Mouse (Mus musculus) neural tube, embryonic 12.5 days (tissue): ENCODE measurements around the gene Trio. TPM values are rescaled to one million over a fixed set of nuclear protein-coding genes. Genes with fewer than 3 reads are reported as not detected.

Experiments
- ATAC-seq: fragments of 200-750 bp; cut with Nextera tagmentation; 2 replicates; pipeline ENCODE4 v1.8.0; 2017; ENCODE audit warnings: low read depth, mild to moderate bottlenecking, moderate TSS enrichment, moderate library complexity; ENCODE audit not compliant: low FRiP score
- H3K27ac ChIP-seq: fragments of 300-500 bp; sonication (generic); 2 replicates; pipeline ENCODE4 v1.5.1; 2016
- H3K27me3 ChIP-seq: fragments of 300-500 bp; sonication (generic); replicated peaks from 2 replicates; pipeline ENCODE4 v1.6.1; 2016; ENCODE audit warnings: mild to moderate bottlenecking
- H3K36me3 ChIP-seq: fragments of 300-500 bp; sonication (generic); 2 replicates; pipeline ENCODE4 v1.6.1; 2016; ENCODE audit warnings: mild to moderate bottlenecking
- H3K4me1 ChIP-seq: fragments of 300-500 bp; sonication (generic); 2 replicates; pipeline ENCODE4 v1.6.1; 2016
- H3K4me2 ChIP-seq: fragments of 300-500 bp; sonication (generic); replicated peaks from 2 replicates; pipeline ENCODE4 v1.6.1; 2016; ENCODE audit warnings: mild to moderate bottlenecking
- H3K4me3 ChIP-seq: fragments of 300-500 bp; sonication (generic); 2 replicates; pipeline ENCODE4 v1.5.1; 2016
- H3K9ac ChIP-seq: fragments of 300-500 bp; sonication (generic); 2 replicates; pipeline ENCODE4 v1.6.1; 2016; ENCODE audit warnings: mild to moderate bottlenecking
- H3K9me3 ChIP-seq: fragments of 300-500 bp; sonication (generic); 2 replicates; pipeline ENCODE4 v1.6.1; 2016; ENCODE audit warnings: mild to moderate bottlenecking
- WGBS: fragments of 180-500 bp; shearing (Covaris S2); methylation state at CpG from one replicate; pipeline ENCODE4 v1.1.7; 2016; 5-methylcytosine and 5-hydroxymethylcytosine counted together
- polyA plus RNA-seq: library from polyadenylated mRNA; unstranded; fragments of >200 nt; fragmentation: Nextera tagmentation; extraction: Ambion mirVana; gene quantifications from 2 replicates; pipeline ENCODE4 v1.2.1, GENCODE M21; 2016

The Trio gene
- polyA plus RNA-seq, 1 experiment from 2014 or later = 38.1 TPM

DNA sequence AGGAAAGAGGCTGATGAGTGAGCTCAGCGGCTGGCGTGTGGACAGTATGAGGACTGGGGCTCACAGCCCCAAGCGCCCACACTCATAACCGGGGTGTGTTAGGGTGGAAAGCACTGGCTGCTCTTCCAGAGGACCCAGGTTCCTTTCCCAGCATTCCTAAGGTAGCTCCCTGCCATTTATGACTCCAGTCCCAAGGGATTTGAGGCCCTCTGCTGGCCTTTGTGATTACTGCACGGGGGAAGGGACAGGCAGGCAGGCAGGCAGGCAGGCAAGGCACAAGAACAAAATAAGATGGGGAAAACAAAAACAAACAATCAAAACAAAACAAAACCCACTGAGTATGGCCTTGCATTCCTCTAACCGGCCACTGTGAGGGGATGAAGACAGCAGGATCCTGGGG, 120.3 kb downstream of the Trio start:
- Histone ChIP-seq H3K9me3 (no peaks in the 10 kb centered on the region), H3K4me1 (peaks cover 10% of the 10 kb centered on the region), H3K9ac (no peak overlapping the region), H3K36me3 (peaks cover 17% of the 10 kb centered on the region), H3K4me3 (no peak overlapping the region), H3K27ac (no peak overlapping the region), H3K4me2 (no peak overlapping the region), H3K27me3 (no peaks in the 10 kb centered on the region)
- ATAC-seq = no peak
- 72% methylated on average over 6 of the region's 6 CpGs for WGBS

DNA sequence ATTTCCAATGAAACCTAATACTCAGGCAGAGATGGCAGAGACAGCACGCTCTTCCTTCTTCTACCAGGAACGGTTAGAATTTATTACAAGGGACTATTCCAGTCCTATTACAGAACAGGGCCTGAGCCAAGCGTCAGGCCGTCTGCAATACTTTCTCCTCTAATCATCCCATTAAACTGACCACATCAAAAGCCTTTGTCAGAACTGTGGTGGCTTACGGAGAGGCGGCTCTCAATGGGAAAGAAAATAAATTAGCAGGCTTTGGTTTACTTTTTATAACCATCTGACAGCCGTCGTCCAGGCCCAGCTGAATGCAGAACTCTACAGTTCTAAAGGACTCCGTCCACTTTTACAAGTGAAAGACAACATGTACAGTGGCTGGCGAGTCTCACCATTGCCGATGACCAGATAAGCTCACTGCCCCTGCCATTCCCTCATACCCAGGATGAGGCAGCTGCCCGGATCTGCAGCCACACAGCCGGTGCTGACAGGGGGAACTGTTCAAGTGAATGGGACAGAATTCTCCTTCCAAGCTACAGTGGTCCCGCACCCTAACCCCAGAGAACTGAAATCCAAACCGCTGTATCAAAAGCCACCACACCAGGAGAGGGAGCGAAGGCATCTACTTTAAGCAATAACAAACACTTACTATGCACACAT, 121.2 kb downstream of the Trio start:
- peaks cover 25% of the 10 kb centered on the region for H3K36me3 ChIP-seq
- no peak for ATAC-seq
- no peak overlapping the region for H3K27ac ChIP-seq
- no peaks in the 10 kb centered on the region for H3K9me3 ChIP-seq
- no peaks in the 10 kb centered on the region for H3K27me3 ChIP-seq
- H3K4me1 ChIP-seq = peaks cover 10% of the 10 kb centered on the region
- WGBS = 45% methylated on average over 16 of the region's 16 CpGs
- H3K9ac ChIP-seq = no peak overlapping the region
- H3K4me3 ChIP-seq = no peak overlapping the region
- 0 out of 2 replicates have a peak overlapping the region, but pooled peaks have one; percentile 6 for H3K4me2 ChIP-seq

DNA sequence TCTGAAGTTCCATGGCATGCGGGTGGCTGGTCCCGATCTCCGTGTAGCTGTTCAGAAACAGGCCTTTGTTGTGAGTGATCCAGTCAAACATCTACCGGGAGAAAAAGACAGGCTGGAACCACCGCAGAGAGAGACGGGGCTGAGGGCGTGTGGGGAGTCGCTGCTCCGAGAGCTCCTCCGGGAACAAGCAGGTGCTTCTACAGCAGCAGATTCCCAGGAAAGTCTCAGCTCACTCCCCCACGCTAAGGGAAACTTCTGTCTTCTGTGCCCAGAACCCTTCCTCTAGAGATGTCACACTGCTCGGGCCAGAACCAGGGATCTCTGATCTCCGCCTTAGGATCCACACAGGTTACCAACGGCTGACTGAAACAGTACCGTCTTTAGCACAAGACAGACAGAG, 124.4 kb downstream of the Trio start:
- Histone ChIP-seq H3K4me3 (no peak overlapping the region), H3K9ac (no peak overlapping the region), H3K4me2 (no peak overlapping the region), H3K9me3 (no peaks in the 10 kb centered on the region), H3K27ac (no peak overlapping the region), H3K36me3 (peaks cover 53% of the 10 kb centered on the region), H3K4me1 (peaks cover 10% of the 10 kb centered on the region), H3K27me3 (no peaks in the 10 kb centered on the region)
- ATAC-seq = no peak
- WGBS = 80% methylated on average over 15 of the region's 15 CpGs

DNA sequence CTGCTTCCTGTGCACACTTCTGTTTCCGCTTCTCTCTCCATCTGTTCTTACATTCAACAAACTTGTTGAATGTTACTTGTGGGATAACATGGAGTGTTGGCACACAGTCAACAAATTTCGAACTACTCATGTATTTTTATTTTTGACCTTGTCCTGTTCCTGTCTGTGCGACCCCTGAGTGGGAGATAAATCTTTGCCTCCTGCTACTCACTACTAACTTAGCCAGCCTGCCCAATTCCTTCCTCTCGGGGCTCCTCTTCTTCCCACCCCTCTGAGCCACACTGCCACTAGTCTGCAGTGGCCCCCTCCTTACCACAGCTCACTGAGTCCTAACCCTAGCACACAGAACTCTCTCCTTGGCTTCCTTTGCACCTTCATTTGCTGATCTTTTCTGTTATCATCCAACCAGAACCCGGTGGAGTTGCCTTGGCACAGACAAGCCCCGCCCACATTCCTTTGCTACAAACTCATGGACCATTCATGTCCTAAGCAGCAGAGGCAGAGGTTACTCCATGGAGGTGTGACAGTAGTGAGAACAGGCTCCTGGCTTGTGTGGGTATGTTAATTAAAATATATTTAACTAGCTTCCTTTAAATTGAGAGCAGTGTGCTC, 126.7 kb downstream of the Trio start:
- Histone ChIP-seq H3K9me3 (no peaks in the 10 kb centered on the region), H3K4me3 (no peak overlapping the region), H3K36me3 (peaks cover 56% of the 10 kb centered on the region)

DNA sequence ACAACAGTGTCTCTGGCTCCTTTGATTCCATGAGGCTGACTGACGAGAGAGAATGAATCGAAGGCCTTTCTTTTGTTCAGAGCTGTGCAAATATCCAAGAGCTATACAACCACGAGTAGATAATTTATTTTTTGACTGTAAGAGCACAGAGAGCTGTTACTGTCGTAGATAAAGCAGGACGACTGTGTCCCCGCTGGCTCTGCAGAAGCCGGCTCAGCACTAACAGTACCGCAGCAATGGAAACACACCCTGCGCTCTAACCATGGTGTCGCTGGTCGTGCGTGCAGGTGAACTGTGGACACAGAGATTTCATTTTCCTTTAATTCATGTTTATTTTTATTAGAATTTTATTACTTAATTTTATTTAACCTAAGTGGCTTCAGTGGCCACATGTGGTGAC, 131.5 kb downstream of the Trio start:
- Histone ChIP-seq H3K27me3 (no peaks in the 10 kb centered on the region), H3K36me3 (peaks cover 54% of the 10 kb centered on the region)
- ATAC-seq = peak; percentile 39; the same call in 1 of the 2 replicates

More for the DNA sequence above, 126.7 kb downstream of the Trio start:
- no peak for ATAC-seq
- WGBS = 91% methylated on average over 6 of the region's 6 CpGs
- Histone ChIP-seq H3K4me1 (peaks cover 6% of the 10 kb centered on the region; the same call in 1 of the 2 replicates), H3K27me3 (no peaks in the 10 kb centered on the region), H3K4me2 (no peak overlapping the region), H3K9ac (no peak overlapping the region), H3K27ac (no peak overlapping the region)

DNA sequence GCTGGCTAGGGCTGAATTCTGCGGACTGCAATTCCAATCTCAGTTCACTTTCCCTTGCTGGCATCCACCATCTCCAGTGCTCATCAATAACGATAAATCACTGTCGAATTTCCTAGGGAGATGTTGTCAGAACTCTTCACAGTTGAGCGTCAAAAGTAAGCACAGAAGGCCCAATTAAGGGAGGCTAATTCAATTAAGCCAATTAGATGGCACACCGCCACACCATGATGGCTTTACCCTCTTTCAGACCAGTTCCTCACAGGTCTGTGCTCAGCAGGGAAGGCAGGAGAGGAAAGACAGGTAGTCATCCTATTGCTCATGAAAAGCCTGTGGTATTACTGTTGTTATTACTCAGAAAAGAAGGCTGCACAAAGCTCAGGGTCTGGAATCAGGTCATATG, 133.6 kb downstream of the Trio start:
- H3K27ac ChIP-seq = no peak overlapping the region

More for the DNA sequence above, 131.5 kb downstream of the Trio start:
- Histone ChIP-seq H3K9ac (no peak overlapping the region), H3K27ac (no peak overlapping the region), H3K4me1 (peaks cover 3% of the 10 kb centered on the region; the same call in 1 of the 2 replicates), H3K9me3 (no peaks in the 10 kb centered on the region), H3K4me2 (no peak overlapping the region), H3K4me3 (no peak overlapping the region)
- WGBS = 61% methylated on average over 12 of the region's 12 CpGs

DNA sequence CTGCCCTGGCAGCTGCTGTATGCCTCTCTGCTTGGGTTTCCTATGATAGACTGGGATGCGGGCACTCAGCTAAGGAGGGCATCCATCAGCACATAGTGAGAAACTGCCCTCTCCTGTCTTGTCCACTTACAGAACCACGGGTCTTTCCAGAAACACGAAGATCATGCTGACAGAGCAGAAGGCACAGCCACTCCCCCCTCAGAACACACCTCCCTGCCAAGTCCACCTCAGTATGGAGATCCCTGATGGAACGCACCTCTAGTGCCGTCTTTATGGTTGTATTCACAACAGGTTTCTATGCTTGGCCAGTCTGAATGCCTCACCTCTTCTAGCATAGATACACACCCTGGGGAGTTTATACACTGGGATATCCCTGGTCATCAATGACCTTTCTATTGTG, 135.0 kb downstream of the Trio start:
- ATAC-seq = no peak
- H3K9me3 ChIP-seq = no peaks in the 10 kb centered on the region
- H3K4me2 ChIP-seq = no peak overlapping the region
- H3K27ac ChIP-seq = no peak overlapping the region
- H3K4me1 ChIP-seq = peaks cover 3% of the 10 kb centered on the region; the same call in 1 of the 2 replicates
- H3K36me3 ChIP-seq = peaks cover 60% of the 10 kb centered on the region
- H3K27me3 ChIP-seq = no peaks in the 10 kb centered on the region
- 90% methylated on average over 5 of the region's 5 CpGs for WGBS
- H3K9ac ChIP-seq = no peak overlapping the region
- H3K4me3 ChIP-seq = no peak overlapping the region

More for the DNA sequence above, 133.6 kb downstream of the Trio start:
- Histone ChIP-seq H3K4me1 (peaks cover 3% of the 10 kb centered on the region; the same call in 1 of the 2 replicates), H3K4me2 (no peak overlapping the region), H3K36me3 (peaks cover 55% of the 10 kb centered on the region), H3K9me3 (no peaks in the 10 kb centered on the region), H3K4me3 (no peak overlapping the region), H3K9ac (no peak overlapping the region), H3K27me3 (no peaks in the 10 kb centered on the region)
- no peak for ATAC-seq
- WGBS = 54% methylated on average over 5 of the region's 5 CpGs

DNA sequence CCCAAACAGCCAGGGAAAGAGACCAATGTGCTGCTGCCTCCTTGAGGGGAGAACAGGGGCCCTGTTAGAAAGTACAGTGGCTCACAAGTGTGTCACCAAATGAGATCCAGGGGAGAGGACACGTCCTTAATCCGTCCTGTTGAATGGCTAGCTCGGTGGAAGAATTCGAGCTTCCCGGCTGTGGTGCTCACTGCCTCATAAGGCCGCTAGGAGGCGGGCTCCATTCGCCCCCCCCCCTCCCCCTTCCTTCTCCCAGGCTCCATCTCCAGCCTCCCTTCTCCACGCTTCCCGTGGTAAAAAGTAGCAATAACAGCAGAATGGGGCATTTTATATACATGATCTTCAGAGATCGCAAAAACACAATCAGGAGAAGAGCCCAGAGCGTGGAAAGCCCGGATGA, 137.5 kb downstream of the Trio start:
- no peak overlapping the region for H3K4me2 ChIP-seq
- peaks cover 60% of the 10 kb centered on the region for H3K36me3 ChIP-seq
- no peak overlapping the region for H3K27ac ChIP-seq
- no peak for ATAC-seq
- H3K4me3 ChIP-seq = no peak overlapping the region
- WGBS = 66% methylated on average over 13 of the region's 13 CpGs
- no peak overlapping the region for H3K9ac ChIP-seq
- H3K4me1 ChIP-seq = no peaks in the 10 kb centered on the region
- H3K9me3 ChIP-seq = no peaks in the 10 kb centered on the region
- no peaks in the 10 kb centered on the region for H3K27me3 ChIP-seq

DNA sequence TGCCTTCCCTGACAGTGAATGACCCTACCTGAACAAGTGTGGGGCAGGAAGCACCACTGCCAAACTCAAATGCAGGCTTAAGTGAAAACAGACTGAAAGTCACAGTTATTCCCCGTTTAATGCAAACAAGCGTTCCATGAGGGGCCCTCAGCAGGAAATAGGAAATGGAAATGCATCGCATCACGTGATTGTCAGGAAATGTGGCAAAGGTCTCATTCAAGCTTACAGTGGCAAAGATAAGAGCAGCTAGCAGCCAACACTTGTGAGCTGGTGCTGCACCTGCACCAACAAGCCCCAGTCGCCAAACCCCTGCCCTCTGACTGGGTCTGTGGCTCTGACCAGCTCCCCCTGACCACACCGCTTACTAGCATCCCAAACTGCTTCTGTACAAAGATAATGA, 138.7 kb downstream of the Trio start:
- H3K36me3 ChIP-seq = peaks cover 66% of the 10 kb centered on the region
- H3K9ac ChIP-seq = no peak overlapping the region
- H3K4me2 ChIP-seq = no peak overlapping the region
- H3K4me3 ChIP-seq = no peak overlapping the region
- no peak overlapping the region for H3K27ac ChIP-seq
- no peaks in the 10 kb centered on the region for H3K27me3 ChIP-seq
- ATAC-seq = no peak
- no peaks in the 10 kb centered on the region for H3K9me3 ChIP-seq
- no peaks in the 10 kb centered on the region for H3K4me1 ChIP-seq
- WGBS = 91% methylated on average over 6 of the region's 6 CpGs

DNA sequence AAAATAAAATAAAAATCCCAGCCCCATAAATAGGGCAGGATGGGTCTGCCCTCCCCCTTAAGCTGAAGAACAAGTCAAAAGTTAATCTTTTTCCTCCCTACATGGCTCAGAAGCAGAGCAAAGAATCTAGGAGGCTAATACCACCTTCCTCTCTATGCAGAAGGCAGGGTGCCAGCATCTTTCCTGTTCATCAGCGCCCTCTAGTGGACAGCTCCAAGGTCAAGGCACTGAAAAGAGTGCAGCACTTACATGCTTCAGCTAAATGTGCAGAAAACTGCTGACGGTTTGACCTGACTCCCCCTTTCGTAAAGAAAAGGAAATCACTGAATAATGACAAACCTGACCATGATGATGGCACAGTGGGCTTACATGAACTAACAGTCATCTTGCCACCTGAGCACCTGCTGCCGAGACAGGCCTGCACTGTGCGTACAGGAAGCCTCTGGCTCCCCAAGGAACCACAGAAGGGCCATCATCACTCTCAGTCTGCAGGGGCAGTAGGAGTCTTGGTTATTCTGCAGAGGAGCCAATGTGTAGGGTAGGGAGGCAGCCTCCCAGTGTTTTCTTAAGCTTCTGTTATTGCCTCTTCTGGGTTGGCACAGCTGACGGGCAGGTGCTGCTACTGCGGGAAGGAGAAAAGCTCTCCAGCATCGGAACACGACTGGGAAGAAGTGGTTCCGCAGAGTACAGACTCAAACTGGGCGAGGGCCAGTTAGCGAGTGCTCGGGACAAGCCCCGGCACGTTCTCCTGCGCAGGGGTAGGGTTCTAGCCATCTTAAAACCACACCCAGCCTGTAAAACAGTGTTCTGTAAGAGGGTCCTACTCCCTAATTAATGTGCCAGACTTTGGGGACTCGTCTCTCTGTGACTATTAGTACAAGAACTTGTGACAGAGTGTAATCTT, 141.0 kb downstream of the Trio start:
- H3K27ac ChIP-seq = no peak overlapping the region
- no peaks in the 10 kb centered on the region for H3K27me3 ChIP-seq
- H3K9me3 ChIP-seq = no peaks in the 10 kb centered on the region
- H3K36me3 ChIP-seq = peaks cover 60% of the 10 kb centered on the region
- WGBS = 77% methylated on average over 17 of the region's 17 CpGs
- no peak overlapping the region for H3K4me3 ChIP-seq
- no peak overlapping the region for H3K4me2 ChIP-seq
- peak; percentile 79 for ATAC-seq
- no peak overlapping the region for H3K9ac ChIP-seq
- H3K4me1 ChIP-seq = no peaks in the 10 kb centered on the region

DNA sequence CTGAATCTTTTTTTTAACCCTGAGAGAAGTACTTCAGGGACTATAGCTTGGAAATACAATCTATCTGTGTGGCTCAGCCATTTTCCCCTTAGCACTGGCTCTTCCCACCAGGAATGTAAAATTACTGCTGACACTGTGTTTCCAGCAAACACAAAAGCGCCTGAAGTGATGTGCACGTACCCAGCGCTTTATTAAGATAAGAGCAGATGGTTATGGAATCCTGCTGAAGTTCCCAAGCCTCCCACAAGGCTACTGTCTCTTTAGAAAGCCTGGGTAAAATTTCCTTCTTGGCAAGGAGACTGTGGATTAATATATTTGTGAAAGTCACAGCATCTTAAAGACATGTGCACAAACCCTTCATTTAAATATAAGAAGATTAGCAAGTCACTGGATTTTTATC, 141.8 kb downstream of the Trio start:
- Histone ChIP-seq H3K4me1 (no peaks in the 10 kb centered on the region), H3K27me3 (no peaks in the 10 kb centered on the region), H3K27ac (no peak overlapping the region), H3K36me3 (peaks cover 56% of the 10 kb centered on the region), H3K9ac (no peak overlapping the region), H3K4me2 (no peak overlapping the region), H3K9me3 (no peaks in the 10 kb centered on the region), H3K4me3 (no peak overlapping the region)
- no peak for ATAC-seq
- 84% methylated on average over 3 of the region's 3 CpGs for WGBS

DNA sequence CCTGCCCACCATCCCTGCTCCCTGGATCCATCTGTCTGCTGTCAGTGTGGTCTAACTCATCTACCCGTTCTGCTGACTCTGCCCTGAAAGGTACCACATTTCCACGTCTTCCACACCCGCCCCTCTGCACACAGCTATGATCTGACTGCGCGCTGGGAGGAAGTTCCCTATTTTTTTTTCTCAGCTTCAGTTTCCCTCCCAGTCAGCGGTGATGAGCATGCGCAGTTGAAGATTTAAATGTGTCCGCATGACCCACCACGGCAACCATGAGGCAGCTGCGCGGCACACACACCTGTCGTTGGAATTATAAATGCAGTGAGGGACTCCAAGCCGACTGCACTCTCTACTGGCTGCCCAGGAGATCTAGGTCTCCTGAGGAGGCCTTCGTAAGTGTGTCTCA, 142.8 kb downstream of the Trio start:
- no peak for ATAC-seq
- Histone ChIP-seq H3K9me3 (no peaks in the 10 kb centered on the region), H3K4me3 (no peak overlapping the region), H3K27me3 (no peaks in the 10 kb centered on the region), H3K9ac (no peak overlapping the region), H3K36me3 (peaks cover 58% of the 10 kb centered on the region), H3K4me1 (no peaks in the 10 kb centered on the region), H3K27ac (no peak overlapping the region), H3K4me2 (no peak overlapping the region)
- 92% methylated on average over 14 of the region's 14 CpGs for WGBS
